ENCODE assay signal across 15 mouse cellular contexts in the genomic region with DNA sequence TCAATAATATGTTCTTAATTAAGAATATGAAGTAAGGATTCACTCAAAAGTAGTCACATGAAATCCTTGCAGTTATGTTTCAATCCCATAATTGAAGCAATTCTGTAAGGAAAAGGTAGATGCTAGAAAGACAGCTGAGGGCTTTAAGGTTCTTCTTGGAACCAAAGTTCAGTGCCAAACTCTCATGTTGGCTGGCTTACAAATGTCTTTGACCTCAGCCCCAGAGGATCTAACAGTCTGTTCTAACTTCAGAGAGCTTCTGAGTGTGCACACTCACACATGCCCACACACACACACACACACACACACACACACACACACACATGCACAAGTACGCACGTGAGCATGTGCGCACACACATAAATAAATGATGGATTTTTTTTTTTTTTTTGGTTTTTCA.
"Had no signal": no experiment of that assay in that cellular context is flagged by ENCODE, and none has a peak within 500 bp of the region (broad histone marks: within the 10 kb centered on the region; RNA-seq: fewer than 3 reads in every experiment).

No protein-coding gene starts in this region.

- H3K4me3 ChIP-seq: layer of hippocampus, adult 2 months; limb, embryonic 12.5 days; neural tube, embryonic 12.5 days had no signal

- H3K9ac ChIP-seq: limb, embryonic 12.5 days; liver, embryonic 14.5 days; neural tube, embryonic 12.5 days had no signal

- H3K36me3 ChIP-seq: limb, embryonic 12.5 days; neural tube, embryonic 12.5 days had no signal

- H3K4me1 ChIP-seq: limb, embryonic 12.5 days; neural tube, embryonic 12.5 days had no signal

- DNase-seq: liver; lung, adult 2 months; lung, postnatal 36 days; midbrain, embryonic 14.5 days; right cerebral cortex, postnatal 4 days; spleen, adult 18-20 months; thymus, adult 18-20 months; thymus, postnatal 14 days had no signal

- H3K27me3 ChIP-seq: limb, embryonic 12.5 days; neural tube, embryonic 12.5 days had no signal

- H3K4me2 ChIP-seq: limb, embryonic 12.5 days; neural tube, embryonic 12.5 days had no signal

- H3K27ac ChIP-seq: layer of hippocampus, adult 2 months; limb, embryonic 12.5 days; liver, embryonic 14.5 days; neural tube, embryonic 12.5 days had no signal

- H3K9me3 ChIP-seq: limb, embryonic 12.5 days; neural tube, embryonic 12.5 days had no signal

- ATAC-seq: inflammation-experienced regulatory T-cells, adult 6 months; intestine, postnatal 0 days; lung, postnatal 0 days had no signal
